Mouse (Mus musculus): ENCODE results near the gene Gm37240. TPM values are rescaled to one million over a fixed set of nuclear protein-coding genes. Genes with fewer than 3 reads are reported as not detected.

Gm37240 gene
- polyA plus RNA-seq, 1 experiment from 2014 or later: 0.67 TPM

DNA sequence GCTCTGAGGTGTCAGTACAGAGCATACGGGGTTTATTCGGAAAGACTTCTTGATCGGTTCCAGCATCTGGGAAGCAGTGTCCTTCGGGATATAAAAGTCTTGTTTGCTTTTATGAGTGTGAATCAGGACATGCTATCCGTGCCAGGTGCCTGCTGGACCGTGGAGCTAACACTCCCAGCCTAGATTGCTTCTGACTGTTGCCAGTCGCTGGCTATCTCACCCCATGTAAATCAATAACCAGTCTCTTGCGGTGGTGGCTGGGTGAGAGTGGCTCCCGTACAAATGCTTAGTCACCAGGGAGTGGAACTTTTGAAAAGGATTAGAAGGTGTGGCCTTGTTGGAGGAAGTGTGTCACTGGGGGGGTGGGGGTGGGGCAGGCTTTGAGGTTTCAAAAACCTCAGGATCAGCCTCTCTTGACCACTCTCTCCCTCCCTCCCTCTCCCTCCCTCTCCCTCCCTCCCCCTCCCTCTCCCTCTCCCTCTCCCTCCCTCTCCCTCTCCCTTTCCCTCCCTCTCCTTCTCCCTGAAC lies 1277.1 kb downstream of the Gm37240 start:
- no peak for DNase-seq (ENCODE audit: low spot score, missing footprints)
- Histone ChIP-seq H3K9me3 (ENCODE audit: control insufficient read depth, low read length) (no peaks in the 10 kb centered on the region), H3K27me3 (ENCODE audit: control insufficient read depth, insufficient read depth, low read length) (no peaks in the 10 kb centered on the region), H3K27ac (ENCODE audit: low read depth, low read length) (no peak overlapping the region), H3K9ac (ENCODE audit: low read length) (no peak overlapping the region), H3K4me3 (ENCODE audit: low read depth, low read length) (no peak overlapping the region), H3K4me2 (no peak overlapping the region), H3K4me1 (ENCODE audit: control insufficient read depth, insufficient read depth, low read length) (no peaks in the 10 kb centered on the region), H3K36me3 (ENCODE audit: control insufficient read depth, insufficient read depth, low read length) (no peaks in the 10 kb centered on the region)
- ATAC-seq (ENCODE audit: low FRiP score): no peak
- WGBS: 88% methylated on average over 9 of the region's 9 CpGs

DNA sequence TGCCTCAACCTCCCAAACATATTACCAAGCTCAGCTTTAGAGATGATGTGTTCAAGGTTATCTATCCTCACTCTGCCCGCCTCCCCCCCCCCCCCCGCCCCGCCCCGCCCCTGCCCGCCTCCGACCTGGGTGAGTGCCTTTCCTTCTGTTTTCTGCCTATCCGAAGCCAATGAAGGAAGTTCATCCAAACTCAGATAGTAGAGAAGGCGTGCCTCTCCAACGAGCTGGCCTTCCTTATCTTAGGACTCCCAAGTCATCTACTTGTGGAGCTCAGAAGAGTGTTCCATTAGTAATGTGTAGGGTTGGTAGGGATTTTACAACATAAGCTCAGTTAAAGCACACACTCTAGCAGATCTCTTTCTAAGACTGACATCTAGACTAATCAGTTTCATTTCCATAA lies 1284.1 kb downstream of the Gm37240 start:
- H3K9ac ChIP-seq (ENCODE audit: low read length): no peak overlapping the region
- 71% methylated on average over 6 of the region's 9 CpGs for WGBS
- H3K4me1 ChIP-seq (ENCODE audit: control insufficient read depth, insufficient read depth, low read length): no peaks in the 10 kb centered on the region
- no peaks in the 10 kb centered on the region for H3K9me3 ChIP-seq (ENCODE audit: control insufficient read depth, low read length)
- DNase-seq (ENCODE audit: low spot score, missing footprints) (peak; percentile 51), ATAC-seq (ENCODE audit: low FRiP score) (no peak)
- H3K27ac ChIP-seq (ENCODE audit: low read depth, low read length): no peak overlapping the region
- no peak overlapping the region for H3K4me3 ChIP-seq (ENCODE audit: low read depth, low read length)
- no peaks in the 10 kb centered on the region for H3K27me3 ChIP-seq (ENCODE audit: control insufficient read depth, insufficient read depth, low read length)
- no peaks in the 10 kb centered on the region for H3K36me3 ChIP-seq (ENCODE audit: control insufficient read depth, insufficient read depth, low read length)
- H3K4me2 ChIP-seq: no peak overlapping the region

DNA sequence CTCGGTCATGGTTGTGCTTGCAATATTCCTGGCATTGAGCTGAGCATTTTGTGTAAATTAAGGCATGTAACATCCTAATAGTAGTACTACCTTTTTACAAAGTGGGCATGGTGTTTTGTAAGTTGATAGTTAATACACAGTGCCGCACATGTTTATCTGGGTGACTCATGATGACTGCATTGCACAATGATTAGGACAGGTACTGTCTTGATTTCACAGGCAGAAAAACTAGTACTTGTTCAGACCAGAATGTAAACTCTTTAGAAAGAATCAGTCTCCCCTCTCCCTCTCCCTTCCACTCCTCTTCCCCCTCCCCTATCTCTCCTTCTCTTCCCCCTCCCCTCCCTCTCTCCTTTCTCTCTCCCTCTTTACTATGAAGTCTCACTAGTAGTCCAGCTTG lies 1284.6 kb downstream of the Gm37240 start:
- Histone ChIP-seq H3K36me3 (ENCODE audit: control insufficient read depth, insufficient read depth, low read length) (no peaks in the 10 kb centered on the region), H3K4me2 (no peak overlapping the region), H3K4me1 (ENCODE audit: control insufficient read depth, insufficient read depth, low read length) (no peaks in the 10 kb centered on the region), H3K4me3 (ENCODE audit: low read depth, low read length) (no peak overlapping the region), H3K9me3 (ENCODE audit: control insufficient read depth, low read length) (no peaks in the 10 kb centered on the region), H3K9ac (ENCODE audit: low read length) (no peak overlapping the region), H3K27me3 (ENCODE audit: control insufficient read depth, insufficient read depth, low read length) (no peaks in the 10 kb centered on the region), H3K27ac (ENCODE audit: low read depth, low read length) (no peak overlapping the region)
- DNase-seq (ENCODE audit: low spot score, missing footprints) (peak; percentile 65), ATAC-seq (ENCODE audit: low FRiP score) (no peak)
- WGBS: 93% methylated on average over 2 of the region's 2 CpGs

DNA sequence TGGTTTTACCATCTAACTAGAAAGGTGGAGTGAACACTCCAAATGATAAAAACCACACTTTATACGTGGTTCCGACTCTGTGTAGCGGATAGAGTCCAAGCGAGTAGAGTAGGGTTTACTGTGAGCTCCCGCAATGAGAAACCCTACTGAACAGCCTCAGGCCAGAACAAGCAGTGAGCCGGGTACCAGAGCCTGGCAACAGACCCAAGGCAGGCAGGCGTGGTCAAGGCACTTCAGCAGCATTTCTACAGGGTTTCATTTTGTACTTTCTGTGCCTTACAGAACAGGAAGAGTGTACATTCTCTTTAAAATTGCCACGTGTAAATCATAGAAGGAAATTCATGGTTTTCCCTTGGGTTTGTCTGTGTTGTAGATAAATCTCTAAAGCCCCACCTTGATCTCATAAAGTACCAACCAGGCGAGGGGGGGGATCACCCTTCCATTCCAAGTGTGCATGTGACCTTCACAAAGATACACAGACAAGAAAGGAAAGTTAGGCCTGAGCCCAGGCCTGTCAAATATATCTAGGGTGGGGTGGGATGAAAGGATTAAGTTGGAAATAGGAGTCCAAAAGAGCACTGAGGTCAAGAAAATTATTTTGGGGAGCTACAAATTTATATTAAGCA lies 1285.3 kb downstream of the Gm37240 start:
- H3K4me1 ChIP-seq (ENCODE audit: control insufficient read depth, insufficient read depth, low read length): no peaks in the 10 kb centered on the region

DNA sequence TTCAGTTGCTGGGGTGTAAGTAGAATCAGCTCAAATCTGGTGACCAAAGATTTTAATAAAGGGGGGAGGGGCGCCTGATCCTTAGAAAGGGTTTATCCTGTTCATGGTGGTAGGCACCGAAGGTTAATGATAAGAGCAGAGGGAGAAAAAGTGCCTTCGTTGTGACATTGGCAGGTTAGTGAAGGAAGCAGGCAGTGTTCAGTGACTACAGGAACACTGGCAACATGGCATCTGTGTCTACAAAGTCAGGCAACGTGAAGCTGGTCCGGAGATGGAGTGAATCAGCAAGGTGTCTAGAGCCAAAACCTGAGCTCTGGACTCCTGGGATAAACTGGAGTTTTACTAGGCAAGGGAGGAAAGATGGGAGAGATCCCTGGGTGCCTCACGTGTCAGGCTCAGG lies 1288.6 kb downstream of the Gm37240 start:
- Histone ChIP-seq H3K9ac (ENCODE audit: low read length) (no peak overlapping the region), H3K4me2 (no peak overlapping the region), H3K9me3 (ENCODE audit: control insufficient read depth, low read length) (no peaks in the 10 kb centered on the region), H3K36me3 (ENCODE audit: control insufficient read depth, insufficient read depth, low read length) (no peaks in the 10 kb centered on the region), H3K27me3 (ENCODE audit: control insufficient read depth, insufficient read depth, low read length) (no peaks in the 10 kb centered on the region), H3K4me3 (ENCODE audit: low read depth, low read length) (no peak overlapping the region), H3K27ac (ENCODE audit: low read depth, low read length) (no peak overlapping the region), H3K4me1 (ENCODE audit: control insufficient read depth, insufficient read depth, low read length) (peaks cover 6% of the 10 kb centered on the region; the same call in 1 of the 2 replicates)
- ATAC-seq (ENCODE audit: low FRiP score) (no peak), DNase-seq (ENCODE audit: low spot score, missing footprints) (peak; percentile 56)
- WGBS: 90% methylated on average over 6 of the region's 6 CpGs

More for the DNA sequence above, 1285.3 kb downstream of the Gm37240 start:
- H3K4me3 ChIP-seq (ENCODE audit: low read depth, low read length): no peak overlapping the region
- no peak overlapping the region for H3K27ac ChIP-seq (ENCODE audit: low read depth, low read length)
- DNase-seq (ENCODE audit: low spot score, missing footprints): peak; percentile 41
- WGBS: 87% methylated on average over 9 of the region's 9 CpGs
- no peaks in the 10 kb centered on the region for H3K9me3 ChIP-seq (ENCODE audit: control insufficient read depth, low read length)
- ATAC-seq (ENCODE audit: low FRiP score): no peak
- no peak overlapping the region for H3K9ac ChIP-seq (ENCODE audit: low read length)
- H3K36me3 ChIP-seq (ENCODE audit: control insufficient read depth, insufficient read depth, low read length): no peaks in the 10 kb centered on the region
- H3K4me2 ChIP-seq: no peak overlapping the region
- no peaks in the 10 kb centered on the region for H3K27me3 ChIP-seq (ENCODE audit: control insufficient read depth, insufficient read depth, low read length)

DNA sequence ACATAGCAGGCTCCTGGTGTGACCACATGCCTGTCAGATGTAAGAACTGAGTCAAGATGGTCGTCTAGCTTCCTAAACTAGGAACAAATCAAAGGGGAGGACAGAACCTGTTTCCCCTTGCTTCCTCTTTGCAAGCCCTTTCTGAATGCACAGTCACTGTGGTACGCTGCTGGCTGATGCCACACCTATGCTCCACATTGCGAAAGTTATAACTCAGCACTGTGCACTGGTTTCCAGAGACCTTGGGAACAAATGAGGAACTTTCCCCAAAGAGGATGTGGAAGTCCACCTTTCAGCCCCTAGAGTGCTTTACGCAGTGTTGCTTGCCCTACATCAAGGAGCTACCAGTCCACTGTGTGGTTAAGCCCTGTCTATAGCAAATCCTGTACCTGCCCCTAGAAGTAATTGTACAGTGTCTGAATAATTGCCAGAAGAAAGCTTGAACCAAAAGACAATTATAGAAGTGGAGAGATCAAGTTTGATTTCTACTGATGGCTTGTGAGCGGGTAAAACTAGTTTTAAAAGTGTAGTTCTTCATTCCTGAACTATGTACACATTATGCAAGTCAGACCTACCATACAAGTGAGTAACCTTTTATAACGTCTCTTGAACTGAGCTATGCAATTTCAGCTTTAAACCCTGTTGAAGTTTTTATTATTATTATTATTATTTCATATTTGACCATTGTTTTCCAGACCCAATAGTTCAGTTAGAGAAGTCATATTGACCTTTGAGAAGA lies 1289.2 kb downstream of the Gm37240 start:
- Histone ChIP-seq H3K9ac (ENCODE audit: low read length) (no peak overlapping the region), H3K9me3 (ENCODE audit: control insufficient read depth, low read length) (no peaks in the 10 kb centered on the region), H3K4me2 (no peak overlapping the region), H3K36me3 (ENCODE audit: control insufficient read depth, insufficient read depth, low read length) (no peaks in the 10 kb centered on the region), H3K27ac (ENCODE audit: low read depth, low read length) (no peak overlapping the region), H3K27me3 (ENCODE audit: control insufficient read depth, insufficient read depth, low read length) (no peaks in the 10 kb centered on the region), H3K4me1 (ENCODE audit: control insufficient read depth, insufficient read depth, low read length) (peaks cover 6% of the 10 kb centered on the region; the same call in 1 of the 2 replicates), H3K4me3 (ENCODE audit: low read depth, low read length) (no peak overlapping the region)
- DNase-seq (ENCODE audit: low spot score, missing footprints) (peak; percentile 65), ATAC-seq (ENCODE audit: low FRiP score) (no peak)
- 80% methylated on average over 6 of the region's 6 CpGs for WGBS

DNA sequence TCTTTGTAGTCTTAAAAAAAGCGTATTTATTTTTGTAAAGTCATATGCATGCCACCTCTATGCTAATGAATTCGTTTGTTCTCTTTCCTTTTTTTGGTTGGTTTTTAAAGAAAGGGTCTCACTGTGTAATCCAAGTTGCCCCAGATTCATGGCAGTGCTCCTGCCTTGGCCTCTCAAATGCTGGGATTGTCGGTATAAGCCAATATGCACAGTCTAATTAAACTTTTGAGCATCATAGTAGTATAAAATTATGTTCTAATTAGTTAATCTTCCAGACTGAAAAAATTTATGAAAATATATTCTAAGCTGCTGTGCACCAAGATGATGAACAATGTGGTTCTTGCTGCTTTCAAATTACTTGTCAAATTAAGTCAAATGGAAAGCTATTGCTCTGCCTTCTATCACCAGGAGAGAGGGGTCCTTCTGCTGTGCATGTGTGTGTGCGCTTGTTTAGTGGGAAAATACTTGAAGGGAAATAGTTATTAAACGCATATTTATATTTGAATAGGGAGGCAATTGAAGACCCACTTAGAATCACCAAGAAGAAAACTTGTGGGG lies 1291.6 kb downstream of the Gm37240 start:
- Histone ChIP-seq H3K4me1 (ENCODE audit: control insufficient read depth, insufficient read depth, low read length) (peaks cover 6% of the 10 kb centered on the region; the same call in 1 of the 2 replicates), H3K4me3 (ENCODE audit: low read depth, low read length) (no peak overlapping the region), H3K9ac (ENCODE audit: low read length) (no peak overlapping the region), H3K4me2 (peak overlapping the region; percentile 36; the same call in 1 of the 2 replicates), H3K36me3 (ENCODE audit: control insufficient read depth, insufficient read depth, low read length) (no peaks in the 10 kb centered on the region), H3K27me3 (ENCODE audit: control insufficient read depth, insufficient read depth, low read length) (no peaks in the 10 kb centered on the region), H3K9me3 (ENCODE audit: control insufficient read depth, low read length) (no peaks in the 10 kb centered on the region), H3K27ac (ENCODE audit: low read depth, low read length) (no peak overlapping the region)
- no peak for ATAC-seq (ENCODE audit: low FRiP score)
- no peak for DNase-seq (ENCODE audit: low spot score, missing footprints)
- WGBS: 46% methylated on average over 5 of the region's 5 CpGs

DNA sequence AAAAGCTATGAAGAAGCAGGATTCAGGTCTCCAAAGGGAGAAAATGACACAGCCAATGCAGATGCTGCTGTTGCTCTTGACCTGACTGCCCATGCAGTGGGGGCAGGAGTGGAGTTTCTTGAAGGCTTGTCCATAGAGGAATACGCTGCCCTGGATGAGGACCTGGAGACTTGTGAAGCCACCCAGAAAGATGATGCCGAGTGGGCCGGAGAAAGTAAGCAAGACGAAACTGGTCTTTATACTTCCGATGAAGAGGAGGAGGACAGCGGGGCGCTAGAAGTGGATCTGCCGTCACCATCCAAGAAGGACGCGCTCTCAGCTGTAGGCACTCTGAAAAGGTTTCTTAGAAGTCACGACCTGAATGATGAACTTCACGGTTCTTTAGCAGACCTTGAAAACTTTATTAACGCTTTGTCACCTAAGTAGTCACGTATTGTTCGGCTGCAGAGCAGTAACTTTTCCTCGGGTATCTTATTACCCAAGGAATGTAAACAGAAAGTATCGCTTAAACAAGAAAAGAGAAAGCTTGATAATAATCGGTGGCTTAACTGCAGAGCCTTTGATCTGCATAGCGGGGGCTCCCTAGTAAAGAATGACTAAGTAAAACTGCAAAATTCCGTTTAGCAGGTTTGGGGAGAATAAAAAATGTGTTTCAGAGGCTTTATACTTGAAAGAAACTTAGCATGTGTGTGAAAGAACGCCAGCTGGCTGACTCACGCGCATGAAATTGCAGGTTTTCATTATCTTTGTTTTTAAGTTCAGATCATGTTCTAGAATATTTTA lies 1292.2 kb downstream of the Gm37240 start:
- ATAC-seq (ENCODE audit: low FRiP score) (no peak), DNase-seq (ENCODE audit: low spot score, missing footprints) (peak; percentile 91)
- H3K4me3 ChIP-seq (ENCODE audit: low read depth, low read length): peak overlapping the region; percentile 16
- no peak overlapping the region for H3K27ac ChIP-seq (ENCODE audit: low read depth, low read length)
- no peak overlapping the region for H3K9ac ChIP-seq (ENCODE audit: low read length)
- no peaks in the 10 kb centered on the region for H3K36me3 ChIP-seq (ENCODE audit: control insufficient read depth, insufficient read depth, low read length)
- H3K4me2 ChIP-seq: peak overlapping the region; percentile 36
- no peaks in the 10 kb centered on the region for H3K27me3 ChIP-seq (ENCODE audit: control insufficient read depth, insufficient read depth, low read length)
- no peaks in the 10 kb centered on the region for H3K9me3 ChIP-seq (ENCODE audit: control insufficient read depth, low read length)
- WGBS: 10% methylated on average over 23 of the region's 23 CpGs
- peaks cover 6% of the 10 kb centered on the region; the same call in 1 of the 2 replicates for H3K4me1 ChIP-seq (ENCODE audit: control insufficient read depth, insufficient read depth, low read length)

Data from midbrain, embryonic 11.5 days (tissue).